In the genomic region with DNA sequence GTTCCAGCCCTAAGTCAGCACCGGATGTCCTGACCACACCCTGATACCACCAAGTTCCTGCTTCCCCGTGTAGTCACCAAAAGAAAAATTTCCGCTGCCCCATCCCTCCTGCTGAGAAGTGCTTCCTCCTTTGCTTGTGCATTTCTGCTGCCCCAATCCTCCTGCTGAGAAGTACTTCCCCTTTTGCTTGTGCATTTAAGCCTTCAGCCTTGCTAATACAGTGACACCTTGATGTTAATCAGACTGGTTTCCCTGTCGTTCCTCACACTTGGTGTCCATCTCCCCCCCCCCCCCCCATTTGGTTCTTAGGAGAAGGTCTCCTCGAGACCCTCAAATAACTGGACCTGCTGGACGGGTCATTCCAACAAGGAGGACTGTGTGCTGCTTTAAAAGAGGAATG, we compare ENCODE assay signal across 12 mouse cellular contexts. TPM values are rescaled to one million over a fixed set of nuclear protein-coding genes. Genes with fewer than 3 reads are reported as not detected.
"Had no signal": no experiment of that assay in that cellular context is flagged by ENCODE, and none has a peak within 500 bp of the region (broad histone marks: within the 10 kb centered on the region; RNA-seq: fewer than 3 reads in every experiment).

No protein-coding gene starts in this region.

RNA-seq across cellular contexts. Expression of a gene that starts 39.0 kb away (rescaled TPM):
- total RNA-seq: neutrophil, adult 5-6 weeks had no signal
- polyA plus RNA-seq: neural tube, embryonic 13.5 days; neural tube, embryonic 14.5 days; small intestine, adult 2 months; spleen, adult 2 months; stomach, embryonic 14.5 days; stomach, embryonic 15.5 days; stomach, embryonic 16.5 days; stomach, postnatal 0 days; testis, adult 2 months; thymus, adult 2 months; urinary bladder, adult 2 months had no signal
